Mouse (Mus musculus): Measurements from ENCODE around the gene Gm20388. TPM values are rescaled to one million over a fixed set of nuclear protein-coding genes. Genes with fewer than 3 reads are reported as not detected.

Gene Gm20388
- polyA plus RNA-seq, 1 experiment from 2014 or later = 3.6 TPM

- no peak for DNase-seq (ENCODE audit: low spot score)
- no peak overlapping the region for H3K4me3 ChIP-seq
- H3K4me1 ChIP-seq = peaks cover 35% of the 10 kb centered on the region
- H3K27me3 ChIP-seq (replicated peaks; ENCODE audit: low read depth, poor library complexity, severe bottlenecking) = peaks cover 21% of the 10 kb centered on the region
- no peaks in the 10 kb centered on the region for H3K9me3 ChIP-seq
- H3K27ac ChIP-seq (replicated peaks) = no peak overlapping the region
- H3K36me3 ChIP-seq (replicated peaks) = no peaks in the 10 kb centered on the region
- WGBS = 76% methylated on average over 7 of the region's 7 CpGs
Measured at GRCm38 (mm10) chr8:121911987-121912386, 2001.3 kb downstream of the Gm20388 start.

- WGBS = 77% methylated on average over 3 of the region's 3 CpGs
- Histone ChIP-seq H3K27ac (replicated peaks) (no peak overlapping the region), H3K4me1 (peaks cover 27% of the 10 kb centered on the region), H3K27me3 (replicated peaks; ENCODE audit: low read depth, poor library complexity, severe bottlenecking) (peaks cover 21% of the 10 kb centered on the region), H3K4me3 (no peak overlapping the region), H3K36me3 (replicated peaks) (no peaks in the 10 kb centered on the region), H3K9me3 (no peaks in the 10 kb centered on the region)
- no peak for DNase-seq (ENCODE audit: low spot score)
Measured at GRCm38 (mm10) chr8:121912831-121913230, 2002.2 kb downstream of the Gm20388 start.

GRCm38 (mm10) chr8:121913378-121913777, 2002.7 kb downstream of the Gm20388 start:
- 86% methylated on average over 8 of the region's 8 CpGs for WGBS
- Histone ChIP-seq H3K4me1 (peaks cover 21% of the 10 kb centered on the region), H3K9me3 (no peaks in the 10 kb centered on the region), H3K27me3 (replicated peaks; ENCODE audit: low read depth, poor library complexity, severe bottlenecking) (peaks cover 19% of the 10 kb centered on the region), H3K27ac (replicated peaks) (no peak overlapping the region), H3K36me3 (replicated peaks) (no peaks in the 10 kb centered on the region), H3K4me3 (no peak overlapping the region)
- no peak for DNase-seq (ENCODE audit: low spot score)

- H3K36me3 ChIP-seq (replicated peaks) = no peaks in the 10 kb centered on the region
- H3K4me3 ChIP-seq = no peak overlapping the region
- WGBS = 75% methylated on average over 4 of the region's 4 CpGs
- DNase-seq (ENCODE audit: low spot score) = no peak
- H3K27ac ChIP-seq (replicated peaks) = no peak overlapping the region
- H3K9me3 ChIP-seq = no peaks in the 10 kb centered on the region
- no peaks in the 10 kb centered on the region for H3K27me3 ChIP-seq (replicated peaks; ENCODE audit: low read depth, poor library complexity, severe bottlenecking)
- H3K4me1 ChIP-seq = peaks cover 34% of the 10 kb centered on the region
Measured at GRCm38 (mm10) chr8:121919158-121919557, 2008.5 kb downstream of the Gm20388 start.

GRCm38 (mm10) chr8:121919731-121920130, 2009.1 kb downstream of the Gm20388 start:
- H3K27ac ChIP-seq (replicated peaks) = no peak overlapping the region
- peaks cover 28% of the 10 kb centered on the region for H3K4me1 ChIP-seq
- H3K4me3 ChIP-seq = no peak overlapping the region
- H3K27me3 ChIP-seq (replicated peaks; ENCODE audit: low read depth, poor library complexity, severe bottlenecking) = no peaks in the 10 kb centered on the region
- WGBS = 48% methylated on average over 3 of the region's 3 CpGs
- H3K36me3 ChIP-seq (replicated peaks) = no peaks in the 10 kb centered on the region
- no peaks in the 10 kb centered on the region for H3K9me3 ChIP-seq
- DNase-seq (ENCODE audit: low spot score) = no peak

GRCm38 (mm10) chr8:121921582-121921981, 2010.9 kb downstream of the Gm20388 start:
- WGBS = 79% methylated on average over 8 of the region's 8 CpGs
- Histone ChIP-seq H3K27ac (replicated peaks) (peak overlapping the region; percentile 48), H3K9me3 (no peaks in the 10 kb centered on the region), H3K4me3 (no peak overlapping the region), H3K27me3 (replicated peaks; ENCODE audit: low read depth, poor library complexity, severe bottlenecking) (no peaks in the 10 kb centered on the region), H3K36me3 (replicated peaks) (no peaks in the 10 kb centered on the region), H3K4me1 (peaks cover 27% of the 10 kb centered on the region)
- DNase-seq (ENCODE audit: low spot score) = no peak

- no peak for DNase-seq (ENCODE audit: low spot score)
- 70% methylated on average over 8 of the region's 8 CpGs for WGBS
- no peaks in the 10 kb centered on the region for H3K27me3 ChIP-seq (replicated peaks; ENCODE audit: low read depth, poor library complexity, severe bottlenecking)
- no peaks in the 10 kb centered on the region for H3K9me3 ChIP-seq
- H3K4me1 ChIP-seq = peaks cover 27% of the 10 kb centered on the region
- H3K36me3 ChIP-seq (replicated peaks) = no peaks in the 10 kb centered on the region
- peak overlapping the region; percentile 48 for H3K27ac ChIP-seq (replicated peaks)
- no peak overlapping the region for H3K4me3 ChIP-seq
Measured at GRCm38 (mm10) chr8:121922101-121922500, 2011.5 kb downstream of the Gm20388 start.

GRCm38 (mm10) chr8:121924681-121925080, 2014.0 kb downstream of the Gm20388 start:
- Histone ChIP-seq H3K4me3 (no peak overlapping the region), H3K27me3 (replicated peaks; ENCODE audit: low read depth, poor library complexity, severe bottlenecking) (no peaks in the 10 kb centered on the region), H3K4me1 (peaks cover 21% of the 10 kb centered on the region), H3K27ac (replicated peaks) (no peak overlapping the region), H3K9me3 (no peaks in the 10 kb centered on the region), H3K36me3 (replicated peaks) (no peaks in the 10 kb centered on the region)
- no peak for DNase-seq (ENCODE audit: low spot score)
- WGBS = 84% methylated on average over 5 of the region's 5 CpGs

- no peaks in the 10 kb centered on the region for H3K27me3 ChIP-seq (replicated peaks; ENCODE audit: low read depth, poor library complexity, severe bottlenecking)
- no peaks in the 10 kb centered on the region for H3K9me3 ChIP-seq
- H3K4me1 ChIP-seq = peaks cover 16% of the 10 kb centered on the region
- WGBS = 35% methylated on average over 10 of the region's 10 CpGs
- H3K4me3 ChIP-seq = no peak overlapping the region
- H3K36me3 ChIP-seq (replicated peaks) = no peaks in the 10 kb centered on the region
- no peak overlapping the region for H3K27ac ChIP-seq (replicated peaks)
- peak; percentile 86 for DNase-seq (ENCODE audit: low spot score)
Measured at GRCm38 (mm10) chr8:121925624-121926023, 2015.0 kb downstream of the Gm20388 start.

- H3K36me3 ChIP-seq (replicated peaks) = no peaks in the 10 kb centered on the region
- 68% methylated on average over 8 of the region's 8 CpGs for WGBS
Measured at GRCm38 (mm10) chr8:121926266-121926665, 2015.6 kb downstream of the Gm20388 start.

GRCm38 (mm10) chr8:121927316-121927715, 2016.7 kb downstream of the Gm20388 start:
- peak; percentile 34 for DNase-seq (ENCODE audit: low spot score)
- 47% methylated on average over 8 of the region's 8 CpGs for WGBS

More at GRCm38 (mm10) chr8:121926266-121926665, 2015.6 kb downstream of the Gm20388 start:
- no peak for DNase-seq (ENCODE audit: low spot score)
- no peak overlapping the region for H3K27ac ChIP-seq (replicated peaks)
- H3K4me3 ChIP-seq = no peak overlapping the region
- no peaks in the 10 kb centered on the region for H3K27me3 ChIP-seq (replicated peaks; ENCODE audit: low read depth, poor library complexity, severe bottlenecking)
- peaks cover 15% of the 10 kb centered on the region for H3K4me1 ChIP-seq
- no peaks in the 10 kb centered on the region for H3K9me3 ChIP-seq

GRCm38 (mm10) chr8:121930047-121930446, 2019.4 kb downstream of the Gm20388 start:
- 87% methylated on average over 4 of the region's 4 CpGs for WGBS
- no peak overlapping the region for H3K4me3 ChIP-seq
- no peak for DNase-seq (ENCODE audit: low spot score)

More at GRCm38 (mm10) chr8:121927316-121927715, 2016.7 kb downstream of the Gm20388 start:
- no peak overlapping the region for H3K4me3 ChIP-seq
- no peaks in the 10 kb centered on the region for H3K36me3 ChIP-seq (replicated peaks)
- H3K27me3 ChIP-seq (replicated peaks; ENCODE audit: low read depth, poor library complexity, severe bottlenecking) = no peaks in the 10 kb centered on the region
- H3K4me1 ChIP-seq = peaks cover 4% of the 10 kb centered on the region; the same call in 1 of the 2 replicates
- no peaks in the 10 kb centered on the region for H3K9me3 ChIP-seq
- H3K27ac ChIP-seq (replicated peaks) = no peak overlapping the region

GRCm38 (mm10) chr8:121931571-121931970, 2020.9 kb downstream of the Gm20388 start:
- no peaks in the 10 kb centered on the region for H3K9me3 ChIP-seq
- H3K27ac ChIP-seq (replicated peaks) = no peak overlapping the region
- no peak overlapping the region for H3K4me3 ChIP-seq
- WGBS = 79% methylated on average over 7 of the region's 7 CpGs
- no peaks in the 10 kb centered on the region for H3K27me3 ChIP-seq (replicated peaks; ENCODE audit: low read depth, poor library complexity, severe bottlenecking)
- H3K4me1 ChIP-seq = peaks cover 15% of the 10 kb centered on the region
- H3K36me3 ChIP-seq (replicated peaks) = no peaks in the 10 kb centered on the region
- DNase-seq (ENCODE audit: low spot score) = no peak

More at GRCm38 (mm10) chr8:121930047-121930446, 2019.4 kb downstream of the Gm20388 start:
- Histone ChIP-seq H3K4me1 (peaks cover 5% of the 10 kb centered on the region; the same call in 1 of the 2 replicates), H3K27me3 (replicated peaks; ENCODE audit: low read depth, poor library complexity, severe bottlenecking) (no peaks in the 10 kb centered on the region), H3K9me3 (no peaks in the 10 kb centered on the region), H3K27ac (replicated peaks) (no peak overlapping the region), H3K36me3 (replicated peaks) (no peaks in the 10 kb centered on the region)

Measured in embryonic facial prominence, embryonic 10.5 days (tissue).